Mouse (Mus musculus) layer of hippocampus, adult 8-10 months (tissue): Measurements from ENCODE around the gene Klk8. TPM values are rescaled to one million over a fixed set of nuclear protein-coding genes. Genes with fewer than 3 reads are reported as not detected.

Experiments used
- DNase-seq, 2 experiments: peaks; one replicate each; pipeline ENCODE4 v3.0.0; 2022; ENCODE audit warnings: low spot score in 2 of 2
- total RNA-seq, 4 experiments: library from RNA; stranded (reverse); gene quantifications; 2 replicates each; pipeline ENCODE4 v1.2.4; 2022

Gene Klk8
- total RNA-seq, 4 experiments from 2014 or later = 18.3 to 25.9 (median 23.2) TPM

DNA sequence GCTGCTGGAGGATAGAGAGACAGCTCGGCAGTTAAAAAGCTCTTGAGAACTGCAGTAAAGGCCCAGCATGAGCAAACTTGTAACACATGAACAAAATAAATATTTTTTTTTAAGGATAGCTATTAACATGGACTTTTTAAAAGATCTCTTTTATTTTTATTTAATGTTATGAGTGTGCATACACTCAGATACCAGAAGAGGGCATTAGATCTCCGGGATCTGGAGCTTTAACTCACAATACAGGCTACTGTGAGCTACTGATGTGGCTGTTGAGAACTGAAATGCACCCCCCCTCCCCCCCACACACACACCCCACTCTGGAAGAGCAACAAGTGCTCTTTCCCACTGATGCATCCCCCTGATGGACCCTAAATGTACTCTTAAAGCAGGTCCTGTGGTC is 8.1 kb upstream of the Klk8 start:
- DNase-seq = no peak

DNA sequence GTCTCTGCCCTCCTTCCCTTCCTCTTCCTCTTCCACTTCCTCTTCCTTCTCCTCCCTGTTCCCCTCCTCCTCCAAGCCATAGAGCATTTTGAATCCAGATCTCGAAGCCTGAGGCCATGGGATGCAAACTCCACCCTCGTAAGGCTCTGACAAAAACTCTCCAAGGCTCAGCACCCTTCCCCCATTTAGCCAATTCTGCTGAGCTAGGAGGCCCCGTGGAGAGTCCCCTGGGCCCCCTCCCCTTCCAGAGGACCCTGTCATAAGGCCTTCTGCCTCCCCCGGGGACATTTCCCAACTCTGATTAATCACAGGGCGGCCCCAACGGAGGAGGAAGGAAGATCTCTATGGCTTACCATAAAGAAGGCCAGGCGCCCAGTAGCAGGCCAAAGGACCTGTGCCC is 5.8 kb upstream of the Klk8 start, which contains the start of gene Klk9:
Gene Klk9, plus strand, starts transcription at position 301 of the 400 bp plus-strand sequence.
- no peak for DNase-seq

DNA sequence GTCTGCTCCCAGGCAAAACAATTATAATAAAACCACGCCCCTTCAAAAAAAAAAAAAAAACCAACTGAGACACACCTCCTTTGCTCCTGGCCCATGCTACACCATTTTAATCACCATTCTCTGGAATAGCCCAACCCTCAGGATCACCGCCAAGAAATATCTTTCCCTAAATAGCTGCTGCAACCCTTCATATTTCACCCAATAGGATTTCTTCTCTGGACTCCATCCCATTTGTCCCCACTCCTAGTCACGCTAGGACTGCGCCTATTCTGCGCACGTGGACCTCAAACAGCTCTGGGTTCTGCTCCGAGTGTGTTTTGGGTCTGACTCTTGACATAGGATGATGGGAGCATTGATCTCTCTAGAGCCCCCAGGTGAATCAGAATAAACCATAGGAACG is 1.0 kb upstream of the Klk8 start:
- no peak for DNase-seq

DNA sequence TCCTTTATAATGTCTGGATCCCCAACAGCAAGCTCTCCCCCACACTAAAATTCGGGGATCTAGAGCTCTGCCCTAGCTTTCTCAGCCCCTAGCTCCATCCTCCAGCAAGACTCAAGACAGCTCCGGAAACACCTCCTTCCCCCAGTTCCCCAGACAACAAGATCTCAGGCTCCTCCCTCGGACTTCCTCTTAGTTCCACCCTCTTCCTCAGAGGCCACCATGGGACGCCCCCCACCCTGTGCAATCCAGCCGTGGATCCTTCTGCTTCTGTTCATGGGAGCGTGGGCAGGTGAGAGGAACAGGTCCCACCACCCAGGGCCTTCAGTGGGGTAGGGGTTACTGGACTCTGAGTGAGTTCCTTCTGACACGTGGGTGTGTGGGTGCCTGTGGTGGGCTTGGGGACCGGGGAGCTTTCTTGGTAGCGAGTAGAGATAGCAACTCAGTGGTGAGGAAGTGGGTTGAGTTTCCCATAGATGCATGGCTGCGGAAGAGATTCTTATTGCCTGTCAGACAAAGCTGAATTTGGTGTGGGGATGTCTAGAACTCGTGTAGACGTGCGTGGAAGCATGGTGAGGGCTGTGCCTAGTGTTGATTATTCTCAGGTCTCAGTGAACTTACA is 576 bp downstream of the Klk8 start:
- no peak for DNase-seq

DNA sequence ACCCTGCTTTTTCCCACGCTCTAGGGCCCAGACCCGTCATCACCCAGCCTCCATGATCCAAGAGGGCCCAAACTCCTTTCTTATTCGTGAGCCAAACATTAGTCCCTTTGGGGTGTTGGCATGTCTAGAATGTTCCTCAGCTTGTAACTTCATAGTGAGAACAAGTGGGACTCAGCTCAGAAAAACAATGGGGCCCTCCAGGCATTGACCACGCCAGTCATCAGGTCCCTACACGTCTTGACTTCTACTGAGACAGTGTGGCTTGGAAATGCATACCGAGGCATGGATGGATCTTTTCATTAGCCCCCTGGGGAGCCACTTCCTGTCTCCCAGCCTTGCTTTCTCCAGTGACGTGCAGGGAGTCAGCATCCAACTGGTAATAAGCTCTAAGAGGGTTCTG is 2.5 kb downstream of the Klk8 start:
- DNase-seq = no peak

DNA sequence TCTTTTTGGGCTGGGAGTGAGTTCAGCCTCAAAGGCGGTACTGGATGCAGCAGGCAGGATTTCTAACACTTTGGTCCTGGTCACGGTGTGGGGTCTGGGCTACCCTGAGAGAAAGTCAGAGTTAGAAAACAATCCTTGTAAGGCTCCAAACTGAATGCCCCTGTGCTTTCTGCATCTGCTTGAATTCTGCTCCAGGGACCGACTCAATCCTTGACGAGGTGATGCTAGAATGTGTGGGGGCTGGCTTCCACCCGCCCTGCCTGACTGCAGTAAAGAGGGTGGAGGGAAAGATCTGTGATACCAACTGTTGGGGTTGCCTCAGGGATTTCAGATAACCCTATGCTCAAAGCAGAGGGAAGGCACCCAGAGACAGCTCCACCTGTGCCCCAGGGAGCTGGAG is 13.6 kb downstream of the Klk8 start, which contains the start of gene Klk7:
Gene Klk7, plus strand, starts transcription at position 301 of the 400 bp plus-strand sequence.
- no peak for DNase-seq

DNA sequence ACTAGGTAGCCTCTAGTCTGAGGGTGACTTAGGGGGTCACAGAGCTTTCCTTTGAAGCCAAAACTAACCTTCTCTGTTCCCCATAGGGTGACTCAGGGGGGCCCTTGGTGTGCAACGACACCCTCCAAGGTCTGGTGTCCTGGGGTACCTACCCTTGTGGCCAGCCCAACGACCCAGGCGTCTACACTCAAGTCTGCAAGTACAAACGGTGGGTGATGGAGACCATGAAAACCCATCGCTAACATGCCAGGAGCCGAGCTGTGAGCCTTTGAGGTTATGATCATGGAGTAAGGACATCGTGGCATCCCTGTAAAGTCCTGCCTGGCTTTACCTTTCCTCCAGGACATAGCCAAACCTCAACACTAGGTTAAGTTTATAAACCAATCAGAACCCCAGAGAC is 17.8 kb downstream of the Klk8 start:
- no peak for DNase-seq

DNA sequence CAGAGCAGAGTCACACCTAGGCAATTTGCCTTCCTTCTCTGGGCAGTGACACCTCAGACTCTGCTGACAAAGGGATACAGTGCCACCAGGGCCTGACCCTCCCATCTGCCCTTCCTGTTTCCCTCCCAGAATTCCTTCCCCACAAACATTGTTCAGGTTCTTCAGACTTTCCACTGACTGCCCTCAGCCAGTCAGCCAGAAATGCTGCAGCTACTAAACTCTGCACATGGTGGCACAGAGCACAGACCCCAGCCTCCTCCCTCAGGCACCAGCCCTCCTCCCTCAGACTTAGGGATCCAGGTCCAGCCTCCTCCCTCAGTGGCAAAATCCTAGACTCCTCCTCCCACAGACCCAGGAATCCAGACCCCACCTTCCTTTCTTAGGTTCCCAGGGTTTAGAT is 19.4 kb downstream of the Klk8 start:
- DNase-seq = no peak

DNA sequence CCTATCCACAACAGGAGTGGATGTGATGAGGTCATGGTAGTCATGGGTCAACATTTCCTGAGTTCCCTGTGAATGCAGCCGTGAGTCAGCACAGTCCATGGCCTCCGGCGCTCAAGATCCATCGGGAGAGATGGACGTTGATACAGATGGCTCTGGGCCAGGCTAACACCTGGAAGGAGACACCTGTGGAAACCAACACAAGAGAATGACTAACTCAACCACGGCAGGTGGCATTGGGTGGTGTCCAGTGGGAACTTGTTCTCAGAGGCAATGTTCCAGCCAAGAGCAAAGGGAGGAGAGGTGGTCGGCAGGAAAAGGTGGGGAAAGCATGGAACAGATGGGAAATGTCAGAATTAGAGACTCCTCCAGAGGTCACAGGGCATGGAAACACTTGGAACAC is 24.2 kb downstream of the Klk8 start:
- no peak for DNase-seq

DNA sequence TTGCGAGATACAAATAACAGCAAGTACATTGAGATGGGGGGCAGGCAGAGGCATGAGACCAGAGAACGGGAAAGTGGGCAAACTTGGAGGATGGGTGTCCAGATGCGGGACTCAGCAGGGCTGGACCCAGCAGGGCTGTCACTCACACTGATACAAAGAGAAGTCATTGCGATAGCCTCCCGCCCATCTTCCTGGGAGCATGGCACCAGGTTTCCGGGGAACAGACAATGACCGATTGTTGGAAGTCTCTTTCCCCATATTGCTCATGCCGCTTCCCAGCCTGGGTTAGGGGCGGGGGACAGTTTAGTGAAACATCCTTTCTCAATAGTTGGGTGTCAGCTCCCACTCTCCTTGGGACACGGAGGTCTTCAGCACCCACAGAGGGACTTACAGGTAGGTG is 26.8 kb downstream of the Klk8 start, which contains the start of gene Klk6:
Gene Klk6, plus strand, starts transcription at position 301 of the 400 bp plus-strand sequence.
- no peak for DNase-seq

DNA sequence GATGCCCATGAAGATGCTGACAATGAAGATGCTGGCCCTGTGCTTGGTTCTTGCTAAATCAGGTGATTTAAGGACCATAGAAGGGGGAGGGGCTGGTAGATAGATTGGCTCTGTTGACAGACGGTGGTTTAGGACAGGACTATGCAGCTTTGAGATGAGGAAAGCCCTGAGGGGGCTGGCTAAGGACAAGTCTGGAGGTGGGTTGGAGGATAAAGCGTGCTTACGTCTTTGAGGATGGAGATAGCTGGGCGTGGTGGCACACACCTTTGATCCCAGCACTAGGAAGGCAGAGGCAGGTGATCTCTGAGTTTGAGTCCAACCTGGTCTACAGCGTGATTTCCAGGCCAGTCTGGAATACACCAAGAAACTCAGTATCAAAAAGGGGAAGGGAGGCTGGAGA is 28.7 kb downstream of the Klk8 start:
- no peak for DNase-seq

DNA sequence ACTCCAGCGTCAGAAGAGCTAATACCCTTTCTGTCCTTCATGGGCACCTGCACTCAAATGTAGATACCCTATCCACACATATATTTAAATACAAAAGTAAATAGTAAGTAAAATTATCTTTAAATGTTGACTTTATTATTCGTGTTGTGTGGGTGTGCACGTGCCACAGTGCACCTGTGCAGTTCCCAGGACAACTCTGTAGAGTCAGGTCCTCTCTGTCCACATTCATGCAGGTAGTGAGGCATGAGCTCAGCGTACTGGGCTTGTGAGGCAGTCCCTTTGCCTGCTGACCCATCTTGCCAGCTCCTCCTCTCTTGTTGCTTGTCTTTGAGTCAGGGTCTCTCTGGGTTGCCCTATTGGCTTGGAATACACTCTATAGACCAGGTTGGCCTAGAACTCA is 30.3 kb downstream of the Klk8 start:
- DNase-seq = no peak

DNA sequence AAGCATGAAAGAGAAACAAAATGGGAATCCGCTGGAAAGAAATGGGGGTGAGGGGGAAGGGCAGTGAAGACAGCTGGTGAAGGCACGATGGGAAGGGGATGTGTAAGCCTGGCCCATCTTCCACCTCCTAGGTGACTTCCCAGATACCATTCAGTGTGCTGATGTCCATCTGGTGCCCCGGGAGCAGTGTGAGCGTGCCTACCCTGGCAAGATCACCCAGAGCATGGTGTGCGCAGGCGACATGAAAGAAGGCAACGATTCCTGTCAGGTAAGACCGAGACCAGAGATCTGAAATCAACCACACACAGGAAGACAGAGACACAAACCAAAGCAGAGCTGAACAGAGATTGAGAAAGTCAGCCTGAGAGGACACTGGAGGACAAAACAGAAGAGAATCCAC is 31.6 kb downstream of the Klk8 start:
- DNase-seq = no peak

DNA sequence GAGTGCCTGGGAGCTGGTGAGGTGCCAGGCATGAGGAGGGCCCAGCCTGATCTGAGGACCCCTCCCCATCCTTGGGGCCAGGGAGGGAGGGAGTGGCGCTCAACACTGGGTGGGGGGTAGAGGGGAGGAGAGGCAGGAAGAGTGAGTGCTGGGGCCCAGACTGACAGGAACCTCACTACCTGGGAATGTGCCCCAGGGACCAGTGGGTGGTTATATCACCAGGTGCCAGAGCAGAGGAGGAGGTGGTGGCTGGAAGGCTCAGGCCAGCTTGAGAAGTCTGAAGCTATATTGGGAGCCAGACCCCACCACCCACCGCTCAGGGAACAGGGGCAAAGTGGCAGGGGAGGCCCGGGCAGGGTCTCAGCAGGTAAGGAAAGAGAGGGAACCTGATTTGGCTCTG is 44.3 kb downstream of the Klk8 start, which contains the start of gene Klk5:
Gene Klk5, plus strand, starts transcription at position 271 of the 400 bp plus-strand sequence.
- no peak for DNase-seq

DNA sequence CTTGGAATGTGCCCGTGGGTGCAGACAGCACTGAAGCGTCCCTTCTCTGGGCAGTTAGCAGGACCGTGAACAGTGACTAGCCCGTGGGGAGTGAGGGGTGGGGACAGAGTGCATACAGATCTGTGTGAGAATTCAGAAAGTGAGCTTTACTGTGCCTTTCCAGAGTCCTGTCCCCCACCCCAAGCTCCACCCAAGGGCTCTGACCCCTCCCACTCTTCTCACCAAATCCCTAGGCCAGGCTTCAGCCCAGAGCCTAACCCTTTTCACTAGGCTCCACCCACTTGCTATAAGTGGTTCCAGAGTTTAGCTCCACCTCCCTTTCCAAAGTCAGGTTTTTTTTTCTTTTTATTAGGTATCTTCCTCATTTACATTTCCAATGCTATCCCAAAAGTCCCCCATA is 46.4 kb downstream of the Klk8 start:
- no peak for DNase-seq

DNA sequence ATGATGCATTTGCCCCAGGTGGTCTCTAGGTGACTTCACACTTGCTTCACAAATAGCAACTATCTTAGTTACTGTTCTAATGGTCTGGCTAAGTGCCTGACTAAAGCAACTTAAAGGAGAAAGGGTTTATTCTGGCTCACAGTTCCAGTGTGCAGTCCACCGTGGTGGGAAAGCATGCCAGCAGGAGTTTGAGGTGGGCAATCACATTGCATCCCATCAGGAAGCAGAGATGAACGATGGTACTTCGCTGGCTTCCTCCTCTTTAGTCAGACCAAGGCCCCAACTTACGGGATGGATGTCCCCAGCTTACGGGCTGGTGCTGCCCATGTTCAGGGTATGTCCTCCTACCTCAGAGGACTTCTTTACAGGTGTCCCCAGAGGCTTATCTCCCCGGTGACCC is 54.2 kb downstream of the Klk8 start:
- no peak for DNase-seq

Other genes with a start within 250 kb of the Klk8 start
- 1 to 10 TPM; 5.5 to 7.2 (median 6.4) TPM for gene Zfp658, start 235.3 kb upstream of the Klk8 start, total RNA-seq
- gene Zfp719, start 218.0 kb upstream of the Klk8 start, total RNA-seq = 10 to 100 TPM; 18.5 to 20.4 (median 19.2) TPM
- gene Zfp819, start 190.4 kb upstream of the Klk8 start, total RNA-seq = under 1 TPM in 2 of 4 experiments, not detected in 2; 0.14 to 0.25 TPM
- under 1 TPM in 1 of 4 experiments, not detected in 3; 0.31 TPM for gene Ceacam18, start 162.9 kb upstream of the Klk8 start, total RNA-seq
- 1 to 10 TPM; 1.3 to 2.6 (median 1.5) TPM for gene Siglece, start 137.4 kb upstream of the Klk8 start, total RNA-seq
- gene Ctu1, start 125.6 kb upstream of the Klk8 start, total RNA-seq = 10 to 100 TPM in 1 of 4 experiments, 1 to 10 TPM in 3; 7.5 to 12.3 (median 9.8) TPM
- gene Klk14, start 107.2 kb upstream of the Klk8 start, total RNA-seq = not detected
- not detected for gene Klk13, start 85.0 kb upstream of the Klk8 start, total RNA-seq
- not detected for gene Klk12, start 28.7 kb upstream of the Klk8 start, total RNA-seq
- gene Klk11, start 23.0 kb upstream of the Klk8 start, total RNA-seq = not detected
- gene Klk10, start 16.5 kb upstream of the Klk8 start, total RNA-seq = 1 to 10 TPM in 2 of 4 experiments, under 1 TPM in 2; 0.92 to 1.5 (median 1.3) TPM
- gene Klk9, start 5.7 kb upstream of the Klk8 start, total RNA-seq = under 1 TPM in 1 of 4 experiments, not detected in 3; 0.23 TPM
- under 1 TPM; 0.20 to 0.87 (median 0.46) TPM for gene Klk7, start 13.7 kb downstream of the Klk8 start, total RNA-seq
- gene Klk6, start 26.9 kb downstream of the Klk8 start, total RNA-seq = 10 to 100 TPM in 1 of 4 experiments, 1 to 10 TPM in 2, under 1 TPM in 1; 0.66 to 11.7 (median 4.5) TPM
- not detected for gene Klk5, start 44.4 kb downstream of the Klk8 start, total RNA-seq
- not detected for gene Klk4, start 83.6 kb downstream of the Klk8 start, total RNA-seq
- not detected for gene Klk15, start 136.2 kb downstream of the Klk8 start, total RNA-seq
- gene Klk1b8, start 153.1 kb downstream of the Klk8 start, total RNA-seq = not detected
- not detected for gene Klk1b1, start 169.2 kb downstream of the Klk8 start, total RNA-seq
- not detected for gene Klk1b9, start 178.5 kb downstream of the Klk8 start, total RNA-seq
- not detected for gene Klk1b11, start 198.3 kb downstream of the Klk8 start, total RNA-seq
- gene Klk1b26, start 214.6 kb downstream of the Klk8 start, total RNA-seq = not detected